Mouse (Mus musculus) forebrain, postnatal 0 days (tissue): ENCODE results near the gene Prss35. TPM values are rescaled to one million over a fixed set of nuclear protein-coding genes. Genes with fewer than 3 reads are reported as not detected.

Source experiments
- ATAC-seq: fragments of 200-750 bp; cut with Nextera tagmentation; 2 replicates; pipeline ENCODE4 v1.8.0; 2017; ENCODE audit warnings: mild to moderate bottlenecking, moderate library complexity
- DNase-seq: peaks from one replicate; pipeline ENCODE4 v3.0.0-alpha.2; 2015
- H3K27ac ChIP-seq: fragments of 300-500 bp; sonication (generic); 2 replicates; pipeline ENCODE4 v1.5.1; 2014; ENCODE audit warnings: low read depth, mild to moderate bottlenecking, antibody characterized with exemption, low read length, moderate library complexity, mixed read lengths
- H3K27me3 ChIP-seq: fragments of 300-500 bp; sonication (generic); 2 replicates; pipeline ENCODE4 v1.6.1; 2014; ENCODE audit warnings: mild to moderate bottlenecking, low read length, mixed read lengths; ENCODE audit not compliant: insufficient read depth
- H3K36me3 ChIP-seq: fragments of 300-500 bp; sonication (generic); 2 replicates; pipeline ENCODE4 v1.6.1; 2014; ENCODE audit warnings: mild to moderate bottlenecking, moderate library complexity; ENCODE audit not compliant: insufficient read depth
- H3K4me1 ChIP-seq: fragments of 300-500 bp; sonication (generic); 2 replicates; pipeline ENCODE4 v1.6.1; 2014; ENCODE audit warnings: antibody characterized with exemption; ENCODE audit not compliant: insufficient read depth
- H3K4me2 ChIP-seq: fragments of 300-500 bp; sonication (generic); 2 replicates; pipeline ENCODE4 v1.6.1; 2014; ENCODE audit warnings: low read depth, mild to moderate bottlenecking, moderate library complexity
- H3K4me3 ChIP-seq: fragments of 300-500 bp; sonication (generic); 2 replicates; pipeline ENCODE4 v1.5.1; 2014; ENCODE audit warnings: low read depth, low read length, mixed read lengths
- H3K9ac ChIP-seq: fragments of 300-500 bp; sonication (generic); 2 replicates; pipeline ENCODE4 v1.6.1; 2014; ENCODE audit warnings: mild to moderate bottlenecking
- H3K9me3 ChIP-seq: fragments of 300-500 bp; sonication (generic); 2 replicates; pipeline ENCODE4 v1.6.1; 2016; ENCODE audit warnings: low read length
- CTCF ChIP-seq: sonication (generic); IDR thresholded peaks from 2 replicates; pipeline ENCODE4 v1.5.1; 2016; ENCODE audit warnings: antibody characterized with exemption, control low read depth, low read depth
- WGBS: fragments of 180-500 bp; shearing (Covaris S2); extraction: QIAGEN DNeasy Blood & Tissue Kit; methylation state at CpG from one replicate; pipeline ENCODE4 v1.1.7; 2014; 5-methylcytosine and 5-hydroxymethylcytosine counted together
- polyA plus RNA-seq: library from polyadenylated mRNA; unstranded; fragments of >200 nt; fragmentation: Nextera tagmentation; extraction: Ambion mirVana; gene quantifications from 2 replicates; pipeline ENCODE4 v1.2.1, GENCODE M21; 2015
- total RNA-seq: library from RNA; depleted of rRNA; stranded (reverse); fragments of >200 nt; gene quantifications from 2 replicates; pipeline ENCODE4 v1.2.3, GENCODE M21; 2014

Gene Prss35
- total and polyA plus RNA-seq, 2 experiments from 2014 or later: 2.8 to 3.9 TPM

- TF ChIP-seq CTCF: no peak
- no peak for DNase-seq
- Histone ChIP-seq H3K9ac (no peak overlapping the region), H3K27ac (no peak overlapping the region), H3K9me3 (no peaks in the 10 kb centered on the region), H3K4me2 (no peak overlapping the region), H3K4me1 (no peaks in the 10 kb centered on the region), H3K4me3 (no peak overlapping the region), H3K36me3 (peaks cover 64% of the 10 kb centered on the region), H3K27me3 (no peaks in the 10 kb centered on the region)
- WGBS: 97% methylated on average over 6 of the region's 6 CpGs
- ATAC-seq: no peak
Observed at GRCm38 (mm10) chr9:86775374-86775773, 31.9 kb downstream of the Prss35 start.

GRCm38 (mm10) chr9:86777309-86777708 is 33.9 kb downstream of the Prss35 start:
- Histone ChIP-seq H3K4me2 (no peak overlapping the region), H3K36me3 (peaks cover 64% of the 10 kb centered on the region), H3K4me1 (no peaks in the 10 kb centered on the region), H3K9ac (no peak overlapping the region), H3K27ac (no peak overlapping the region), H3K4me3 (no peak overlapping the region), H3K27me3 (no peaks in the 10 kb centered on the region), H3K9me3 (no peaks in the 10 kb centered on the region)
- TF ChIP-seq CTCF: no peak
- DNase-seq: no peak
- WGBS: 53% methylated on average over 7 of the region's 7 CpGs
- 0 out of 2 replicates have a peak, but pooled peaks have one; percentile 14 for ATAC-seq

GRCm38 (mm10) chr9:86778212-86778611 is 34.8 kb downstream of the Prss35 start:
- TF ChIP-seq CTCF: no peak

GRCm38 (mm10) chr9:86781426-86781825 is 38.0 kb downstream of the Prss35 start:
- ATAC-seq (no peak), DNase-seq (no peak)
- Histone ChIP-seq H3K4me2 (no peak overlapping the region), H3K27me3 (no peaks in the 10 kb centered on the region), H3K36me3 (peaks cover 47% of the 10 kb centered on the region), H3K4me3 (no peak overlapping the region), H3K27ac (no peak overlapping the region), H3K9ac (no peak overlapping the region), H3K4me1 (no peaks in the 10 kb centered on the region), H3K9me3 (no peaks in the 10 kb centered on the region)
- WGBS: 83% methylated on average over 4 of the region's 4 CpGs
- no peak for TF ChIP-seq CTCF

More at GRCm38 (mm10) chr9:86778212-86778611, 34.8 kb downstream of the Prss35 start:
- no peaks in the 10 kb centered on the region for H3K27me3 ChIP-seq
- no peaks in the 10 kb centered on the region for H3K9me3 ChIP-seq
- H3K4me2 ChIP-seq: no peak overlapping the region
- no peak overlapping the region for H3K27ac ChIP-seq
- H3K4me1 ChIP-seq: no peaks in the 10 kb centered on the region
- WGBS: 71% methylated on average over 4 of the region's 4 CpGs
- no peak overlapping the region for H3K9ac ChIP-seq
- no peak for ATAC-seq
- peaks cover 62% of the 10 kb centered on the region for H3K36me3 ChIP-seq
- H3K4me3 ChIP-seq: no peak overlapping the region
- DNase-seq: no peak

GRCm38 (mm10) chr9:86782836-86783235 is 39.4 kb downstream of the Prss35 start:
- H3K27me3 ChIP-seq: no peaks in the 10 kb centered on the region
- DNase-seq: no peak
- H3K4me2 ChIP-seq: no peak overlapping the region
- TF ChIP-seq CTCF: no peak
- no peak overlapping the region for H3K27ac ChIP-seq
- no peaks in the 10 kb centered on the region for H3K9me3 ChIP-seq
- ATAC-seq: no peak
- no peak overlapping the region for H3K9ac ChIP-seq
- peaks cover 43% of the 10 kb centered on the region for H3K36me3 ChIP-seq
- no peak overlapping the region for H3K4me3 ChIP-seq
- 90% methylated on average over 2 of the region's 2 CpGs for WGBS
- no peaks in the 10 kb centered on the region for H3K4me1 ChIP-seq

GRCm38 (mm10) chr9:86789186-86789585 is 45.7 kb downstream of the Prss35 start:
- Histone ChIP-seq H3K9me3 (no peaks in the 10 kb centered on the region), H3K27ac (no peak overlapping the region), H3K9ac (no peak overlapping the region), H3K36me3 (peaks cover 31% of the 10 kb centered on the region), H3K27me3 (no peaks in the 10 kb centered on the region), H3K4me2 (no peak overlapping the region), H3K4me3 (no peak overlapping the region), H3K4me1 (no peaks in the 10 kb centered on the region)
- DNase-seq (no peak), ATAC-seq (no peak; the same call in 1 of the 2 replicates)
- no peak for TF ChIP-seq CTCF
- WGBS: 67% methylated on average over 6 of the region's 6 CpGs

GRCm38 (mm10) chr9:86791927-86792326 is 48.5 kb downstream of the Prss35 start:
- H3K4me1 ChIP-seq: no peaks in the 10 kb centered on the region
- H3K4me3 ChIP-seq: no peak overlapping the region
- no peaks in the 10 kb centered on the region for H3K9me3 ChIP-seq
- TF ChIP-seq CTCF: no peak
- WGBS: 91% methylated on average over 7 of the region's 7 CpGs
- no peak overlapping the region for H3K27ac ChIP-seq
- H3K27me3 ChIP-seq: no peaks in the 10 kb centered on the region
- H3K9ac ChIP-seq: no peak overlapping the region
- ATAC-seq (no peak), DNase-seq (no peak)
- H3K4me2 ChIP-seq: no peak overlapping the region
- peaks cover 36% of the 10 kb centered on the region for H3K36me3 ChIP-seq
